Mouse (Mus musculus): Measurements from ENCODE around the gene Hes3. TPM values are rescaled to one million over a fixed set of nuclear protein-coding genes. Genes with fewer than 3 reads are reported as not detected.
A peak's percentile ranks its signal among the peaks of the same experiment; 100 is the strongest.

The Hes3 gene
- polyA plus RNA-seq, 1 experiment from 2014 or later = not detected

DNA sequence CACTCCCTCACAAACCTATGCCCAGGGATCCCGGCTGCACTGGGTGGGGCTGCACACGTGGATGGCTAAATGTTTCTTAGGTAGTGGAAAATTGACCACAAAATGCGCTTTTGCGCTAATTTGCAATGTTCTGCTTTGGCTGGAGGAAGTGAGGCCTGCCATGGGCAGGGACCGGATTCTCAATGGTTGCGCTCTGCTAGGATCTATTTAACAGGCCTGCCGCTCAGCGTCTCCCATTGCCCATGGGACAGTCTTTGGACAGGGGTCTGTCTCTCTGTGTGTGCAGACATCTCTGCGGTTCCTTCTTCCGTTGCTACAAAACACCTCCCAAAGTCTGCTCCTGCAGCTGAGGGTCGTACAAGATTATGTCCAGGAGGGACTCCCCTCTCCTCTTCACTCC lies 471 bp downstream of the Hes3 start:
- peaks cover 4% of the 10 kb centered on the region; the same call in 1 of the 2 replicates for H3K4me1 ChIP-seq (replicated peaks; ENCODE audit: insufficient read depth, low read length)
- no peak overlapping the region for H3K4me3 ChIP-seq (replicated peaks; ENCODE audit: low read depth, low read length)
- no peak overlapping the region for H3K4me2 ChIP-seq (ENCODE audit: low read length)
- no peak overlapping the region for H3K27ac ChIP-seq
- no peak for TF ChIP-seq CTCF (IDR thresholded peaks at IDR 0.05; ENCODE audit: low read depth)
- no peaks in the 10 kb centered on the region for H3K9me3 ChIP-seq (replicated peaks; ENCODE audit: low read length)
- H3K9ac ChIP-seq (ENCODE audit: low read depth, low read length) = no peak overlapping the region
- WGBS = 26% methylated on average over 11 of the region's 11 CpGs
- DNase-seq (ENCODE audit: low spot score) = no peak
- peaks cover 54% of the 10 kb centered on the region for H3K27me3 ChIP-seq (ENCODE audit: insufficient read depth, low read length)
- H3K36me3 ChIP-seq (ENCODE audit: insufficient read depth, low read length) = no peaks in the 10 kb centered on the region
- no peak for ATAC-seq (replicated peaks; ENCODE audit: low FRiP score, low read depth)

DNA sequence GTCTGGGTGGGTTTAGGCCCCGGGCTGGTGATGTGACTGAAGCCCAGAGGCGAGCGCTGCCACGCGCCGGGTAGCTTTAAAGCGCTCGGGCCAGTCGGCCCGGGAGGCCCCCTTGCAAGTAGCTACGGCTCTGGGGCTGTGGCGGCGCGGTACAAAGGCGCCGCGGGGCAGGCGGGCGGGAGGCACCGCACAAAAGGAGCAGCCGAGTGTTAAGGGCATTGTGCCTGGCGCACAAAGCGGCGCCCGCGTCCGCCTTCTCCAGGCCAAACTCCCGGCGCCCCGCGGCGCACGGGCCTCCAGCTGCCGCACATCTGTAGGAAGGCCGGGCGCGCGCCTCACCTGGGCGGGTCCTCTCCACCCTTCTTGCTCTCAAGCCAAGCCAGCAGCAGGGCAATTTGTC lies 1.1 kb downstream of the Hes3 start:
- Histone ChIP-seq H3K4me3 (replicated peaks; ENCODE audit: low read depth, low read length) (no peak overlapping the region), H3K27me3 (ENCODE audit: insufficient read depth, low read length) (peaks cover 58% of the 10 kb centered on the region), H3K9me3 (replicated peaks; ENCODE audit: low read length) (no peaks in the 10 kb centered on the region), H3K4me1 (replicated peaks; ENCODE audit: insufficient read depth, low read length) (peaks cover 4% of the 10 kb centered on the region; the same call in 1 of the 2 replicates), H3K4me2 (ENCODE audit: low read length) (no peak overlapping the region; the same call in 1 of the 2 replicates), H3K27ac (no peak overlapping the region), H3K9ac (ENCODE audit: low read depth, low read length) (no peak overlapping the region), H3K36me3 (ENCODE audit: insufficient read depth, low read length) (no peaks in the 10 kb centered on the region)
- 1% methylated on average over 39 of the region's 39 CpGs for WGBS
- DNase-seq (ENCODE audit: low spot score) = no peak
- no peak for ATAC-seq (replicated peaks; ENCODE audit: low FRiP score, low read depth)
- no peak for TF ChIP-seq CTCF (IDR thresholded peaks at IDR 0.05; ENCODE audit: low read depth)

DNA sequence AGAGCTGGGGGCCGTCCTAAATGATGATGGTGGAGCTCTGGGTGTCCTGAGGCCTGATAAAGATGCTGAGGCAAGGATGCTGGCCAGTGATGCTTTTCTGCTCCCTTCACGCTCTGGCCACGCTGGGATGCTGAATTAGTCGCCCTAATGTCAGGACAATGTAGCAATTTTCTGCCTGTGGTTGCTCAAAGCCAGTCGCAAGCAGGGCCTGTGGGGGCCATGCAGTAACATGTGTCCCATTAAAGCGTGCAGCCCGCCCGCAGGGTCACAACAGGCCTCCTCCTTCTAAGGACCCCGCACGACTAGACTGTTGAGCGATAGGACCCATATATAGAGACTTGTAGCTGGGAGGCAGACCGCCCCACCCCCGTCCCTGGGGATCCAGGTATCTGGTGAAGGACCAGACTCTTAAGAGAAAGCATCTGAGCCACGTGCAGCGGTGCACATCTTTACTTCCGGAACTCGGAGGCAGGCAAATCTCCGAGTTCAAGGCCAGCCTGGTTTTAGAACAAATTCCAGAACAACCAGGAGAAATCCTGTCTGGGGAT lies 3.0 kb downstream of the Hes3 start:
- Histone ChIP-seq H3K27ac (no peak overlapping the region), H3K4me2 (ENCODE audit: low read length) (no peak overlapping the region), H3K9me3 (replicated peaks; ENCODE audit: low read length) (no peaks in the 10 kb centered on the region), H3K4me1 (replicated peaks; ENCODE audit: insufficient read depth, low read length) (peaks cover 5% of the 10 kb centered on the region; the same call in 1 of the 2 replicates), H3K9ac (ENCODE audit: low read depth, low read length) (no peak overlapping the region), H3K36me3 (ENCODE audit: insufficient read depth, low read length) (no peaks in the 10 kb centered on the region), H3K4me3 (replicated peaks; ENCODE audit: low read depth, low read length) (no peak overlapping the region), H3K27me3 (ENCODE audit: insufficient read depth, low read length) (peaks cover 72% of the 10 kb centered on the region)
- no peak for ATAC-seq (replicated peaks; ENCODE audit: low FRiP score, low read depth)
- DNase-seq (ENCODE audit: low spot score) = no peak
- WGBS = 46% methylated on average over 18 of the region's 18 CpGs
- no peak for TF ChIP-seq CTCF (IDR thresholded peaks at IDR 0.05; ENCODE audit: low read depth)

DNA sequence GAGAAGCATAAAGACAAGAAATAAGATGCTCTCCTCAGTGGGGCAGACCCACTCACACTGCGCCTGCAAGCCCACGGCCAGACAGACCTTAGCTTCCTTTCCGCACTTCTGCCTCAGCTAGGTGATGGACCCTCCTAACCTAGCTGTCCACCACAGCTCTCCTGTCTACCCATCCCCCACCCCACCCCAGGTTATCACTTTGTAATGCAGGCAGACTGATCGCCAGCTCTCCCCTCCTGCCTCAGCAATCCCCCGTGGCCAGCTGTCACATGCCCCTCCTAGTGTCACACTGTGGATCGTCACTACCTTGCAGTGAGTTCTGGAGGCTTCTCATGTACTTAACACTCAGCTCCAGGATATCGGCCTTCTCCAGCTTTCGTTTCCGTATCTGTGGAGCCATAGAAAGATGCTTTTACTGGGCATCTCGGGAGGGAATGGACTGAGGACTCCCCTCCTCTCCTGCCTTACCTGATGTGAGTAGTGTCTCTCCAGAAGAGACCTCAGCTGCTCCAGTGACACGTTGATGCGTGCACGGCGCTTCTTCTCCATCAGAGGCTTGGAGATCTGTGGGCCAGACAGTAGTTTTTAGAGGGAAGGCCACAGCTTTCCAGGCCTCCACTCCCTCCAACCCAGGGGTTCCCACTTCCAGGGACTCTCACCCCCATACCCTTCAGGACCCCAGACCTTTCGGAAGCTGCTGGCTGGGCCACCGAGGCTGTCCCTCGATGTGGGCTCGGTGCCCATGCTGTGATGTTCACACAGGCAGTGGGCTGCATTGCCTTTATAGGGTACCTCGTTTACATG lies 3.9 kb downstream of the Hes3 start:
- peaks cover 81% of the 10 kb centered on the region for H3K27me3 ChIP-seq (ENCODE audit: insufficient read depth, low read length)
- TF ChIP-seq CTCF (IDR thresholded peaks at IDR 0.05; ENCODE audit: low read depth) = no peak
- no peak overlapping the region for H3K27ac ChIP-seq
- DNase-seq (ENCODE audit: low spot score) = no peak
- no peaks in the 10 kb centered on the region for H3K9me3 ChIP-seq (replicated peaks; ENCODE audit: low read length)
- peaks cover 8% of the 10 kb centered on the region; the same call in 1 of the 2 replicates for H3K4me1 ChIP-seq (replicated peaks; ENCODE audit: insufficient read depth, low read length)
- ATAC-seq (replicated peaks; ENCODE audit: low FRiP score, low read depth) = no peak
- H3K36me3 ChIP-seq (ENCODE audit: insufficient read depth, low read length) = no peaks in the 10 kb centered on the region
- 10% methylated on average over 19 of the region's 19 CpGs for WGBS
- H3K9ac ChIP-seq (ENCODE audit: low read depth, low read length) = no peak overlapping the region
- no peak overlapping the region for H3K4me2 ChIP-seq (ENCODE audit: low read length)
- H3K4me3 ChIP-seq (replicated peaks; ENCODE audit: low read depth, low read length) = no peak overlapping the region

- H3K4me1 ChIP-seq (replicated peaks; ENCODE audit: insufficient read depth, low read length) = 0 out of 2 replicates have a peak, but pooled peaks cover 5% of the 10 kb centered on the region
- H3K36me3 ChIP-seq (ENCODE audit: insufficient read depth, low read length) = no peaks in the 10 kb centered on the region
- TF ChIP-seq CTCF (IDR thresholded peaks at IDR 0.05; ENCODE audit: low read depth) = no peak
- 4% methylated on average over 26 of the region's 26 CpGs for WGBS
- H3K9me3 ChIP-seq (replicated peaks; ENCODE audit: low read length) = no peaks in the 10 kb centered on the region
- H3K27me3 ChIP-seq (ENCODE audit: insufficient read depth, low read length) = peaks cover 85% of the 10 kb centered on the region
- no peak overlapping the region for H3K4me3 ChIP-seq (replicated peaks; ENCODE audit: low read depth, low read length)
- no peak overlapping the region for H3K4me2 ChIP-seq (ENCODE audit: low read length)
- no peak overlapping the region for H3K27ac ChIP-seq
- no peak; the same call in 1 of the 2 replicates for ATAC-seq (replicated peaks; ENCODE audit: low FRiP score, low read depth)
- DNase-seq (ENCODE audit: low spot score) = peak; percentile 71
- H3K9ac ChIP-seq (ENCODE audit: low read depth, low read length) = no peak overlapping the region
Observed at GRCm38 (mm10) chr4:152286887-152287286, 4.6 kb downstream of the Hes3 start.

DNA sequence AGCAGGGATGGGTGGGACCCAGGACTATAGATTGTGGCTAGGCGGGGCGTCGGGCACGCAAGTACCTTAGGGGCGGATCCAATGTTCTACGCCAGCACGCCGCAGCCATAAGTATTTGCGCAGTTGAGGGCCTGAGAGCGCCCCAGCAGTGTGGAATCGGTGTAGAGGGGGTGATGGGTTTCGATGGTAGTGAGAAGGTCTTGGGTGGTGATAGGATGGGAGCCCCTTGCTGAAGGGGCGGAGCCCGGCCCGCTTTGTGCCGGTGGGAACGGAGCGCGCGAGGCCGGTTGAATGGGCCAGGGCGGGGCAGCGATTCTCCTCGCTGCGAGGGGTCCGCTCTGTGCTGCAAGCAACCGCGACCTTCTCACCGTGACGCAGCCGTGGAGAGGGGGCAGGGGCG lies 5.3 kb downstream of the Hes3 start:
- TF ChIP-seq CTCF (IDR thresholded peaks at IDR 0.05; ENCODE audit: low read depth) = no peak
- Histone ChIP-seq H3K9me3 (replicated peaks; ENCODE audit: low read length) (no peaks in the 10 kb centered on the region), H3K4me1 (replicated peaks; ENCODE audit: insufficient read depth, low read length) (0 out of 2 replicates have a peak, but pooled peaks cover 5% of the 10 kb centered on the region), H3K4me2 (ENCODE audit: low read length) (no peak overlapping the region), H3K9ac (ENCODE audit: low read depth, low read length) (no peak overlapping the region), H3K4me3 (replicated peaks; ENCODE audit: low read depth, low read length) (no peak overlapping the region), H3K27ac (no peak overlapping the region), H3K36me3 (ENCODE audit: insufficient read depth, low read length) (no peaks in the 10 kb centered on the region), H3K27me3 (ENCODE audit: insufficient read depth, low read length) (peaks cover 80% of the 10 kb centered on the region)
- DNase-seq (ENCODE audit: low spot score) (no peak), ATAC-seq (replicated peaks; ENCODE audit: low FRiP score, low read depth) (no peak)
- WGBS = 2% methylated on average over 31 of the region's 32 CpGs
